Mouse (Mus musculus) heart, embryonic 14.5 days (tissue): ENCODE measurements around the gene Ciao2a. TPM values are rescaled to one million over a fixed set of nuclear protein-coding genes. Genes with fewer than 3 reads are reported as not detected.
A peak's percentile ranks its signal among the peaks of the same experiment; 100 is the strongest.

ENCODE experiments used
- ATAC-seq: fragments of 200-750 bp; cut with Nextera tagmentation; 2 replicates; pipeline ENCODE4 v1.8.0; 2017; ENCODE audit warnings: low read depth, moderate TSS enrichment; ENCODE audit not compliant: insufficient number of reproducible peaks, insufficient read depth, low FRiP score
- H3K27ac ChIP-seq, 2 experiments: fragments of 200-500 bp in 1 of 2; fragments of 300-500 bp in 1 of 2; sonication (generic) in 1 of 2; replicated peaks in 1 of 2; 2 replicates each; pipeline ENCODE4 v1.5.1; 2012 to 2014; ENCODE audit warnings: low read depth in 2 of 2, low read length in 2 of 2, control low read depth in 1 of 2, mild to moderate bottlenecking in 1 of 2, mixed read lengths in 1 of 2; ENCODE audit not compliant: control insufficient read depth in 1 of 2, insufficient read depth in 1 of 2
- H3K27me3 ChIP-seq: fragments of 300-500 bp; sonication (generic); 2 replicates; pipeline ENCODE4 v1.6.1; 2014; ENCODE audit warnings: mild to moderate bottlenecking, low read length, control low read depth; ENCODE audit not compliant: control insufficient read depth, insufficient read depth
- H3K36me3 ChIP-seq: fragments of 300-500 bp; sonication (generic); 2 replicates; pipeline ENCODE4 v1.6.1; 2014; ENCODE audit warnings: mild to moderate bottlenecking, control low read depth, low read length, mixed read lengths; ENCODE audit not compliant: control insufficient read depth, insufficient read depth
- H3K4me1 ChIP-seq, 2 experiments: fragments of 200-500 bp in 1 of 2; fragments of 300-500 bp in 1 of 2; sonication (generic) in 1 of 2; 2 replicates each; pipeline ENCODE4 v1.6.1; 2012 to 2014; ENCODE audit warnings: low read length in 2 of 2, control low read depth in 1 of 2, mixed read lengths in 1 of 2; ENCODE audit not compliant: control insufficient read depth in 2 of 2, insufficient read depth in 2 of 2
- H3K4me2 ChIP-seq: fragments of 300-500 bp; sonication (generic); 2 replicates; pipeline ENCODE4 v1.6.1; 2014; ENCODE audit warnings: mild to moderate bottlenecking, low read length
- H3K4me3 ChIP-seq, 2 experiments: fragments of 200-500 bp in 1 of 2; fragments of 300-500 bp in 1 of 2; sonication (generic) in 1 of 2; 2 replicates each; pipeline ENCODE4 v1.5.1; 2012 to 2014; ENCODE audit warnings: low read length in 2 of 2, mild to moderate bottlenecking in 2 of 2, control low read depth in 1 of 2, low read depth in 1 of 2, moderate library complexity in 1 of 2; ENCODE audit not compliant: control insufficient read depth in 1 of 2, insufficient read depth in 1 of 2
- H3K9ac ChIP-seq: fragments of 300-500 bp; sonication (generic); 2 replicates; pipeline ENCODE4 v1.6.1; 2014; ENCODE audit warnings: mild to moderate bottlenecking, low read length
- H3K9me3 ChIP-seq: fragments of 300-500 bp; sonication (generic); 2 replicates; pipeline ENCODE4 v1.6.1; 2016; ENCODE audit warnings: low read length, control low read depth; ENCODE audit not compliant: control insufficient read depth
- WGBS: fragments of 180-500 bp; shearing (Covaris S2); extraction: QIAGEN DNeasy Blood & Tissue Kit; methylation state at CpG from one replicate; pipeline ENCODE4 v1.1.7; 2014; 5-methylcytosine and 5-hydroxymethylcytosine counted together
- polyA plus RNA-seq: library from polyadenylated mRNA; unstranded; fragments of >200 nt; fragmentation: Nextera tagmentation; extraction: Ambion mirVana; gene quantifications from 2 replicates; pipeline ENCODE4 v1.2.1, GENCODE M21; 2014

Gene Ciao2a
- 163 and 172 TPM in 2 replicates for polyA plus RNA-seq

- Histone ChIP-seq H3K9ac (peak within 1 kb of the TSS; percentile 78), H3K9me3 (no peaks in the 10 kb centered on the region), H3K36me3 (peaks cover 11% of the 10 kb centered on the region; the same call in 1 of the 2 replicates), H3K27me3 (no peaks in the 10 kb centered on the region), H3K4me3 (peak within 1 kb of the TSS; percentile 69 to 93), H3K27ac (peak within 1 kb of the TSS; percentile 87), H3K4me1 (peaks cover 4 to 22% of the 10 kb centered on the region in 2 experiments; a peak in 3 of 4 replicates), H3K4me2 (peak within 1 kb of the TSS; percentile 75)
- ATAC-seq = peak; percentile 67
- WGBS = 1% methylated on average over 34 of the region's 34 CpGs
These were observed at the start of gene Ciao2a, which contains the start of gene Snx1 for GRCm38 (mm10) chr9:66126456-66127192. Gene Ciao2a (plus strand): TSS chr9:66126611. Gene Snx1 (minus strand): TSS chr9:66126587.

- no peak for ATAC-seq
- 63% methylated on average over 3 of the region's 3 CpGs for WGBS
- no peak overlapping the region for H3K27ac ChIP-seq
These were observed 48.3 kb upstream of the Ciao2a start for GRCm38 (mm10) chr9:66078072-66078471.

DNA sequence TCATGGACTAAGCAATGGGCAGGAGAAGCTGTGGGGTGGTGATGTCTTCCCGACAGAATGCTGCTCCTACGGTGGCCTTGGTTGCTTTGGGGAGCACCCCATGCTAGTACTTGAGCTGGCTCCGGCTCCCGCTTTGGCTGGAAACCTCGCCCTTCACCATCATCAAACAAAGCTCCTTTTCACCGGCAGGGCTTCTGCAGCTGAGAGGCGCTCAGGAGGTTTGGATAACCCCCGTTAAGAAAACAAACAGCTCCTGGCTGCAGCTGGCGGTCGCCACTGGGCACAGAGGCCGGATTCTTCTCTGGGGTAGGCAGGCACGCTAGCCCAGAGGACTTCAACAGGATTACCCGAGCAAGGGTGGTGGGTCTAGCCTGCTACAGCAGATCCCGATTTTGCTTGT is 47.9 kb upstream of the Ciao2a start:
- H3K9ac ChIP-seq = no peak overlapping the region
- H3K36me3 ChIP-seq = no peaks in the 10 kb centered on the region
- peak overlapping the region in 1 of 2 experiments; percentile 10; a peak in 1 of 4 replicates for H3K4me3 ChIP-seq
- no peaks in the 10 kb centered on the region for H3K9me3 ChIP-seq
- 8% methylated on average over 14 of the region's 14 CpGs for WGBS
- H3K27me3 ChIP-seq = no peaks in the 10 kb centered on the region
- no peak for ATAC-seq
- H3K4me1 ChIP-seq = peaks cover 7 to 9% of the 10 kb centered on the region in 2 experiments; a peak in 3 of 4 replicates
- H3K27ac ChIP-seq = no peak overlapping the region
- H3K4me2 ChIP-seq = peak overlapping the region; percentile 42

More at GRCm38 (mm10) chr9:66078072-66078471, 48.3 kb upstream of the Ciao2a start:
- no peak overlapping the region for H3K9ac ChIP-seq
- no peaks in the 10 kb centered on the region for H3K9me3 ChIP-seq
- H3K4me1 ChIP-seq = peaks cover 7 to 9% of the 10 kb centered on the region in 2 experiments; a peak in 3 of 4 replicates
- no peaks in the 10 kb centered on the region for H3K27me3 ChIP-seq
- peak overlapping the region; percentile 42 for H3K4me2 ChIP-seq
- no peaks in the 10 kb centered on the region for H3K36me3 ChIP-seq
- 0 out of 4 replicates have a peak overlapping the region, but pooled peaks of 1 of the 2 experiments have one; percentile 10 for H3K4me3 ChIP-seq

DNA sequence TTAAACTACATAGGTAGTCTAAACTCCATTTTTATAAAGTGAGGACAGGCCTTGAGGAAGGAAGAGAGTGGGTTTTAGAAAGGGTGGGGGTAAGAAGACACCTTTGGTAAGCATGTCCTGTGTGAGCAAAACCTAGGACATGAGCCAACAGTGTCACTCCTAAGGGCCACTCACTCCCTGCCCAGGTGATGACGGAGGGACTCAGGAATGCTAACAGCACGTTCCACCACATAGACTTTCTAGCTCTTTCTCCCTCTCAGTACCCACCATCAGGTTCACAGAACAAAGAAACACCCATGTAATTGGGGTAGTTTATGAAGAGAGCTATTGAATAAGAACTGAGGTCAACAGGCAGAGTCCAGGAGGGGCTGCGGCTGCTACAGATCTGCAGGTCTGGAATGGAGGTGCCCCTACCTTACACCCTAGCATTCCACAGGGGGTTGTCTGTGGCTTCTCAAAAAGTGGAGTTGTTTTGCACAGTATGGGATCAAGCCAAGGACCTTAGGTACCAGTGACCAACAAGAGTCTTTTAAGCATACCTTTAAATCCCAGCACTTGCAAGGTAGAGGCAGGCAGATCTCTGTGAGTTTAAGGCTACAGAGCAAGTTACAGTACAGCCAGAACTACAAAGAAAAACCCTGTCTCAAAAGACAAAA is 45.5 kb upstream of the Ciao2a start:
- Histone ChIP-seq H3K36me3 (0 out of 2 replicates have a peak, but pooled peaks cover 1% of the 10 kb centered on the region), H3K27ac (no peak overlapping the region), H3K4me1 (peaks cover 7 to 9% of the 10 kb centered on the region in 2 experiments; a peak in 3 of 4 replicates), H3K4me2 (no peak overlapping the region), H3K27me3 (no peaks in the 10 kb centered on the region), H3K9ac (no peak overlapping the region), H3K4me3 (no peak overlapping the region), H3K9me3 (no peaks in the 10 kb centered on the region)
- 58% methylated on average over 3 of the region's 3 CpGs for WGBS
- ATAC-seq = no peak

DNA sequence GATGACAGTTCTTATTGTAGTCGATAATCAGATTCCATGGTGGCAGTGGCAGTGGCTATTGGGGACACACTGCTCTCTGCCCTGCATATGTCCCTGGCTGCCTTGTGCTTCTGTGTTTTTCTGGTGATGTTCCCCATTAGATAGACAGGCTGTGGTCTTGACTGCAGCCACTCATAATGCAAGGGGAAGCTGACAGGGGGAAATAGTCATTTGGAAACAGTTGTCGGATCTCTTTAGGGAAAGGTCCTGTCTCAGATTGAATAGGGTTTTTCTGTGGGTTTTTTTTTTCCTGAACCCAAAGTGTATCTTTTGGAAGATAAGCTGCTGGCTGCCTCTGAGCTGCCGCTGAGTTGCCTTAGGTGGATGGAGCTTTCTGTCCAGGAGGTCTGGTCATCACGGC is 44.4 kb upstream of the Ciao2a start:
- ATAC-seq = no peak
- Histone ChIP-seq H3K4me2 (no peak overlapping the region), H3K27ac (no peak overlapping the region), H3K27me3 (no peaks in the 10 kb centered on the region), H3K4me3 (no peak overlapping the region), H3K36me3 (peaks cover 11% of the 10 kb centered on the region), H3K4me1 (peaks cover 7 to 9% of the 10 kb centered on the region in 2 experiments; a peak in 3 of 4 replicates), H3K9me3 (no peaks in the 10 kb centered on the region), H3K9ac (no peak overlapping the region)
- WGBS = 62% methylated on average over 4 of the region's 4 CpGs

DNA sequence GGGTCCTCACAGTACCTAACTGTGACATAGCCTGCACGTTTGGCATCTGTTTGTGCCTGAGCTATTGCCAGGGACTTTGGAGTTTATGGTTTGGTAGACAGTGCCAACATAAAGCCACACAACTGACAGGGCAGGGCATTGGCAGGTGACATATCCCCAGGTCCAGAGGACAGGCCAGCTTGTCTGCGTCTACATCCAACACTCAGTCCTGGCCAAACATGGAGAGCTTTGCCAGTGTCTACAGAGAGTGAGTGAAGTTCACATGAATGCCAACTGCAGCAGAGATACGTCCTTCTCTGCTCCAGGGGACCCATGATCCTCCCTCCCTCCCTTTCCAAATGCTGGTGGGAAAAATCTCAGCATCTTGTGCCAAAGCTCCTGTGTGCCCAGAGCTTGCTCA is 42.2 kb upstream of the Ciao2a start:
- H3K36me3 ChIP-seq = peaks cover 32% of the 10 kb centered on the region
- no peak overlapping the region for H3K4me2 ChIP-seq
- ATAC-seq = no peak
- no peak overlapping the region for H3K9ac ChIP-seq
- H3K9me3 ChIP-seq = no peaks in the 10 kb centered on the region
- no peak overlapping the region for H3K4me3 ChIP-seq
- WGBS = 93% methylated on average over 3 of the region's 3 CpGs
- H3K27ac ChIP-seq = no peak overlapping the region
- H3K4me1 ChIP-seq = peaks cover 2 to 3% of the 10 kb centered on the region in 2 experiments; a peak in 2 of 4 replicates
- H3K27me3 ChIP-seq = no peaks in the 10 kb centered on the region

- H3K4me2 ChIP-seq = no peak overlapping the region
- 92% methylated on average over 7 of the region's 7 CpGs for WGBS
- no peaks in the 10 kb centered on the region for H3K27me3 ChIP-seq
- no peak overlapping the region for H3K9ac ChIP-seq
- H3K27ac ChIP-seq = no peak overlapping the region
- ATAC-seq = no peak
- no peak overlapping the region for H3K4me3 ChIP-seq
- no peaks in the 10 kb centered on the region for H3K9me3 ChIP-seq
- H3K36me3 ChIP-seq = peaks cover 60% of the 10 kb centered on the region
- peaks cover 0 to 4% of the 10 kb centered on the region in 2 experiments; a peak in 2 of 4 replicates for H3K4me1 ChIP-seq
These were observed 39.3 kb upstream of the Ciao2a start for GRCm38 (mm10) chr9:66087062-66087461.
